Mouse (Mus musculus): ENCODE measurements at regions not wholly inside any gene's neighbourhood (a gene's known extent, or its start where the extent isn't known, plus 50 kb on each side); places are given as distances from the start of the nearest gene placed in this dataset.

DNA sequence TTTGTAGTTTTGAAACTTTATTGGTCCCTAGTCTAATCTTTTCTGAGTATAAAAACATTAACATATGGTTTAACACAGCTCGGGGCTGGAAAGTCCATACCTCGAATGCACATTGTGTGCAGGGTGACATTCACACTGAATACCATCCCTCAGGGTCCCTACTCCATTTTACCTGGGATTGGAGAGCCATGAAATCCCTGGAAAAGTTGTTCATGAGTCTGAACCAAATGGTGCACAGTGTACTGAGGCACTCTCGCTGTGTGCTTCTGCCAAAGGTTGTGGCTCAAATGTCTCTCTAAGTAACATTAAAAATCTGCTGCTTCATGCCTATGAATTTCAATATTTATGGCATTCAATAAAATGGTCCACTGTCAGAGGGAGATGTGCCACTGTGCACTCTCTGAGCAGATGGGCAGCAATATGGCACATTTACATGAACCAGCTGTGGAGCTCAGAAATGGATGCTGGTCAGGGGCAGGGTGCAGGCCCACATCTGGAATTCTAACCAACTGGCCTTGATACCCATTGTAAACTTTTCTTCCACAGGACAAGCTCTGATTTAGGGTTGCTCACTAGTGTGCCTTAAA is 116.7 kb downstream of the Olig3 start:
- TF ChIP-seq CTCF (IDR thresholded peaks at IDR 0.05; ENCODE audit: borderline replicate concordance, insufficient read depth, low read depth, low read length) (no peak), POLR2A (IDR thresholded peaks at IDR 0.05; ENCODE audit: borderline replicate concordance, insufficient read depth, low read length) (no peak)

Measured in cerebellum, adult 2 months (tissue).